Mouse (Mus musculus): ENCODE data around the gene Ncoa7. TPM values are rescaled to one million over a fixed set of nuclear protein-coding genes. Genes with fewer than 3 reads are reported as not detected.
A peak's percentile ranks its signal among the peaks of the same experiment; 100 is the strongest.

The Ncoa7 gene
- polyA plus RNA-seq (2012; fragmentation: generic; extraction: Trizol) = 2.7 TPM

DNA sequence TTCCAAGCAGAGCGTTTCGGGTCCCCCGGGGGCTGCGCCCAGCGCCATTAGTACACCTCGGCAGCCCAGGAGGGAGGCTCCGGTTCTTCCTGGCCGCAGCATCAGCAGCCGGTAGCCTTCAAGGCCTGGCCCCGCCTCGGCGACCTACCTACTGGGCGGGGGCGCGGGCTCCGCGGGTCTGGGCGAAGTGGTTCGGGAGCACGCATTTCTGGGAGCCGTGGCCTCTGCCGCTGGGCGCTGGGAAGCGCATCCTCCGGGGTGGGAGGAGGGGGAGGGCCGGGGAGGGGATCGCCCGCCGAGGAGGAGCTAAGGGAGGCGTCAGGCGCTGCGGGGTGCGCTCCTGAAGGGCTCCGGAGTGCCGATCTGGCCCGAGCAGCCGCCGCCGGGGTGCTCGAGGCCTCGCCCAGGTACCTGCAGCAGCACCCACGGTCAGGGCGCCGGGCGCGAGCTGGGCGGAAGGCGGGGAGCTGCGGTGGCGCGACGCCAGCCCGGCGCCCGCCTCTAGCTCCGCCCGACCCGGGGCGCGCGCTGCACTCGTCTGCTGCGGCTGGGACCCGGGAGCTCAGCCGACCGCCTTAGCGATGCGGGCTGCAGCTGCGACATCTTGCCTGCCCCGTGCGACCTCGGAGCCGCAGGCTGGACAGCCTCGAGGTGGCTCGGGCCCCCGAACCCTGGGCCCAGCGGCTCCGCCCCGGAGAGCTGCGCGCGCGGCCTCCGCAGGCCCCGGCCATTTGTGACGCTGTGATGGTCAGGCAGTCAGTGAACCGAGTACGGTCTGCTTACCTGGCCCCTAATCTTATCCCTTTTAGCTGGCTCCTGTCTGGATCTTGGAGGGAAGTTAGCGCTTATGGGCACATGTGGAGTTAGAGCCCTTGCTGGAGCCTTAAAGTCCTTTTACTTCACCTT, at the start of gene Ncoa7:
TSS of gene Ncoa7 (minus strand) at position 646 of the 906 bp plus-strand sequence.
- Histone ChIP-seq H3K79me2 (ENCODE audit: control insufficient read depth, insufficient read depth) (no peaks in the 10 kb centered on the region), H3ac (ENCODE audit: control insufficient read depth, insufficient read length) (peak within 1 kb of the TSS; percentile 43), H3K4me3 (peak within 1 kb of the TSS; percentile 40), H3K36me3 (ENCODE audit: control insufficient read depth, insufficient read depth) (no peaks in the 10 kb centered on the region), H3K4me2 (ENCODE audit: low read depth) (peak within 1 kb of the TSS; percentile 93), H3K27me3 (ENCODE audit: control insufficient read depth, insufficient read depth, insufficient read length) (no peaks in the 10 kb centered on the region)
- TF ChIP-seq SRF (IDR thresholded peaks at IDR 0.05; ENCODE audit: control insufficient read depth, insufficient read length, low read depth) = no peak
- TF ChIP-seq CEBPB (IDR thresholded peaks at IDR 0.05; ENCODE audit: insufficient read depth, poor library complexity, severe bottlenecking) = no peak
- TF ChIP-seq E2F4 (IDR thresholded peaks at IDR 0.05; ENCODE audit: insufficient read depth) = no peak
- TF ChIP-seq TCF3 (IDR thresholded peaks at IDR 0.05; ENCODE audit: insufficient read length, low read depth) = peak; percentile 2
- peak; percentile 85 for TF ChIP-seq POLR2A (IDR thresholded peaks at IDR 0.05; ENCODE audit: insufficient read length, low read depth)
- no peak for TF ChIP-seq MYOG (IDR thresholded peaks at IDR 0.05; ENCODE audit: control insufficient read depth in 1 of 3, insufficient read depth in 1 of 3, insufficient read length in 2 of 3, low read depth in 2 of 3)
- TF ChIP-seq POLR2AphosphoS2 (IDR thresholded peaks at IDR 0.05; ENCODE audit: insufficient read length, low read depth) = peak; percentile 67
- no peak for TF ChIP-seq TCF12 (IDR thresholded peaks at IDR 0.05; ENCODE audit: insufficient read depth, poor library complexity, severe bottlenecking)

DNA sequence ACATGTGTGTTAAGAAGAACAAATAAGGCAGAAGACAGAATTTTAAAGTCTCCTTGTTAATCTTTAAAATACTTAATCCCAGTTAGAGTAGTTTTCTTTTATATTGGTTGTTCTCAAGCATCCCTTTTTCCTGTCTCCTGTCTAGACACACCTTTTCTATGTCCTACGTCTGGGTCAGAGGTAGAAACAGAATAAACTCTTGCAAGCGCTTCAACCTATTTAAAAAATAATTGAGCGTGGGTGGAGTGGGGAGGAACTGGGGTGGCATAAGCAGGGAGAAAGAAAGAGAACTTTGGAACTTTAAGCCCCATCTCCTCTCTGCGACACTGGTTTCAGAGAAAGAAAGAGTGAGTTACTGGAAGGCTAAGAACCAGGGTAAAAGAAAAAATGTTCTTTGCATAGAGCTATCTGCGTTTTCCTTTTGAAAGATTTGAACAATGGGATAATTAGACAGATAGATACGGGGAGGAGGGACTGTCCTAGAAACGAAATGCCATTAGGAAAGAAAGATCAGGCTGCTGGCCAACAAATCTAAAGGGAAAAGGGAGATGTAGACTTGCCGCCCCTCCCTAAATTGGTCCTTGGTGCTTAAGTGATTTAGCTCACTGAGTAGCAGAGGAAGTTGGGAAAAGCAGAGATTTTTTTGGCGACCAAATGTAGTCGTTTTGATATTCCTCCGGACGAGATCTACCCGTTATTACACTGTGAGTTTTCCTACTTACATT, 42.1 kb upstream of the Ncoa7 start:
- no peaks in the 10 kb centered on the region for H3K79me2 ChIP-seq (ENCODE audit: control insufficient read depth, insufficient read depth)
- no peak overlapping the region for H3ac ChIP-seq (ENCODE audit: control insufficient read depth, insufficient read length)
- H3K4me3 ChIP-seq = no peak overlapping the region
- H3K36me3 ChIP-seq (ENCODE audit: control insufficient read depth, insufficient read depth) = no peaks in the 10 kb centered on the region
- TF ChIP-seq MYOD1 (IDR thresholded peaks at IDR 0.05; ENCODE audit: control insufficient read depth in 1 of 3, insufficient read length in 2 of 3, low read depth in 2 of 3) (no peak), TCF12 (IDR thresholded peaks at IDR 0.05; ENCODE audit: insufficient read depth, poor library complexity, severe bottlenecking) (no peak), POLR2AphosphoS2 (IDR thresholded peaks at IDR 0.05; ENCODE audit: insufficient read length, low read depth) (no peak), TCF3 (IDR thresholded peaks at IDR 0.05; ENCODE audit: insufficient read length, low read depth) (no peak), USF1 (IDR thresholded peaks at IDR 0.05; ENCODE audit: low read depth) (no peak), MYOG (IDR thresholded peaks at IDR 0.05; ENCODE audit: control insufficient read depth in 1 of 3, insufficient read depth in 1 of 3, insufficient read length in 2 of 3, low read depth in 2 of 3) (no peak), E2F4 (IDR thresholded peaks at IDR 0.05; ENCODE audit: insufficient read depth) (no peak), MAX (IDR thresholded peaks at IDR 0.05; ENCODE audit: low read depth) (no peak), CEBPB (IDR thresholded peaks at IDR 0.05; ENCODE audit: insufficient read depth, poor library complexity, severe bottlenecking) (no peak), SRF (IDR thresholded peaks at IDR 0.05; ENCODE audit: control insufficient read depth, insufficient read length, low read depth) (no peak), REST (IDR thresholded peaks at IDR 0.05; ENCODE audit: insufficient read depth, insufficient read length) (no peak), POLR2A (IDR thresholded peaks at IDR 0.05; ENCODE audit: insufficient read length, low read depth) (no peak)
- peaks cover 4% of the 10 kb centered on the region for H3K27me3 ChIP-seq (ENCODE audit: control insufficient read depth, insufficient read depth, insufficient read length)
- H3K4me2 ChIP-seq (ENCODE audit: low read depth) = no peak overlapping the region

DNA sequence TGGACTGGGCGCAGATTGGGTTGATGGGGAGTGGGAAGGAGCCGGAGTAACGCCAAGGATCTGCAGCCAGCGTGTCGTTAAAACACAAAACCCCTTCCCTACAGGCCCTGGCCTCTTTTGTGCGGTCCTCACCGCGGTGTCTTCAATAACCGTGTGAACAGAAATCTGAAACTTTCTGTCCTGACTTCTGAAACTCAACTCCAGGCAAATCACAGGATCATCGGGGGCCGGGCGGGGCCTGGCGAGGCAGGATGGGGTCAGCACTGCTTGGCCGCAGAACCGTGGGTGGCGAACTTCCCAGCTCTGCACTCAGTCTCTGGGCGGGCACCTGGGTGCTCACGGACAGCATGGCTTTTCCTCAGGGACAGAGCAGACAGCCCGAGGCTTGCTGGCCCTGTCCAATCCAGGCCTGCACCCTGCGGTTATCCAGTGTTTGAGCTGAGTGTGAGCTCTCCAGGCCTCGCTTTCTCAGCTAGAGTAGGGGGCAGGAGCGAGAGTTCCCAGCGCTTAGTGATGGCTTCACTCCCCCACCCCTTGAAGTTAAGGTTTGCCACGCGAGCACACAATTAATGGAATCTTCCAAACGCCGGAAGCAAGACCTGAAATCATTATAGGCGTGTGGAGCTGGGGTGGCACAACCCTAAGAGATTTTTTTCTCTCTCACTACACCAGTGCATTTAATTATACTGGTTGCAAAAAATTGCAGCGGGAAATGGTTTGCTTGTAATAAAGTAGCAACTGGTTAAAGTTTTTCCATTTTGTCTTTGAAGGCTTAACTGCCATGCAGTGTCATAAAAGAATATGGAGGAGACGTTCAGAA, 41.3 kb upstream of the Ncoa7 start:
- H3K4me2 ChIP-seq (ENCODE audit: low read depth) = peak overlapping the region; percentile 97
- no peak overlapping the region for H3ac ChIP-seq (ENCODE audit: control insufficient read depth, insufficient read length)
- H3K79me2 ChIP-seq (ENCODE audit: control insufficient read depth, insufficient read depth) = no peaks in the 10 kb centered on the region
- H3K4me3 ChIP-seq = no peak overlapping the region
- no peaks in the 10 kb centered on the region for H3K36me3 ChIP-seq (ENCODE audit: control insufficient read depth, insufficient read depth)
- no peak for TF ChIP-seq USF1 (IDR thresholded peaks at IDR 0.05; ENCODE audit: low read depth)
- no peak for TF ChIP-seq TCF12 (IDR thresholded peaks at IDR 0.05; ENCODE audit: insufficient read depth, poor library complexity, severe bottlenecking)
- no peak for TF ChIP-seq TCF3 (IDR thresholded peaks at IDR 0.05; ENCODE audit: insufficient read length, low read depth)
- no peak for TF ChIP-seq MAX (IDR thresholded peaks at IDR 0.05; ENCODE audit: low read depth)
- TF ChIP-seq CEBPB (IDR thresholded peaks at IDR 0.05; ENCODE audit: insufficient read depth, poor library complexity, severe bottlenecking) = no peak
- no peak for TF ChIP-seq POLR2AphosphoS2 (IDR thresholded peaks at IDR 0.05; ENCODE audit: insufficient read length, low read depth)
- TF ChIP-seq E2F4 (IDR thresholded peaks at IDR 0.05; ENCODE audit: insufficient read depth) = no peak
- no peak for TF ChIP-seq MYOD1 (IDR thresholded peaks at IDR 0.05; ENCODE audit: control insufficient read depth in 1 of 3, insufficient read length in 2 of 3, low read depth in 2 of 3)
- TF ChIP-seq REST (IDR thresholded peaks at IDR 0.05; ENCODE audit: insufficient read depth, insufficient read length) = no peak
- TF ChIP-seq POLR2A (IDR thresholded peaks at IDR 0.05; ENCODE audit: insufficient read length, low read depth) = no peak
- no peak for TF ChIP-seq SRF (IDR thresholded peaks at IDR 0.05; ENCODE audit: control insufficient read depth, insufficient read length, low read depth)
- no peak for TF ChIP-seq MYOG (IDR thresholded peaks at IDR 0.05; ENCODE audit: control insufficient read depth in 1 of 3, insufficient read depth in 1 of 3, insufficient read length in 2 of 3, low read depth in 2 of 3)
- H3K27me3 ChIP-seq (ENCODE audit: control insufficient read depth, insufficient read depth, insufficient read length) = peaks cover 4% of the 10 kb centered on the region

All from myocyte (in vitro differentiated cells).